Mouse (Mus musculus) ES-E14 (cell line): ENCODE measurements around the gene Tia1. TPM values are rescaled to one million over a fixed set of nuclear protein-coding genes. Genes with fewer than 3 reads are reported as not detected.

ENCODE experiments used
- DNase-seq: peaks from one replicate; pipeline ENCODE4 v3.0.0-alpha.2; 2013; ENCODE audit warnings: low read depth, low spot score
- H3K27ac ChIP-seq: 2 replicates; pipeline ENCODE4 v1.5.1; 2012; ENCODE audit warnings: low read depth, mild to moderate bottlenecking, low read length, moderate library complexity, mixed read lengths; ENCODE audit not compliant: poor library complexity, insufficient read depth, severe bottlenecking
- H3K36me3 ChIP-seq: 2 replicates; pipeline ENCODE4 v1.6.1; 2012; ENCODE audit warnings: mild to moderate bottlenecking, low read length, moderate library complexity, mixed read lengths; ENCODE audit not compliant: control insufficient read depth, poor library complexity, insufficient read depth, severe bottlenecking
- H3K4me1 ChIP-seq, 2 experiments: fragments of 150-350 bp in 1 of 2; sonication (generic) in 1 of 2; 2 replicates each; pipeline ENCODE4 v1.6.1; 2012; ENCODE audit warnings: low read length in 2 of 2, mild to moderate bottlenecking in 1 of 2, mixed read lengths in 1 of 2; ENCODE audit not compliant: control insufficient read depth in 2 of 2, insufficient read depth in 2 of 2, poor library complexity in 1 of 2
- H3K4me3 ChIP-seq, 2 experiments: fragments of 150-350 bp in 1 of 2; sonication (generic) in 1 of 2; 2 replicates each; pipeline ENCODE4 v1.5.1; 2012; ENCODE audit warnings: low read length in 2 of 2, low read depth in 1 of 2, mild to moderate bottlenecking in 1 of 2, mixed read lengths in 1 of 2; ENCODE audit not compliant: insufficient read depth in 1 of 2, poor library complexity in 1 of 2, severe bottlenecking in 1 of 2
- H3K9ac ChIP-seq: 2 replicates; pipeline ENCODE4 v1.6.1; 2012; ENCODE audit warnings: low read depth, mild to moderate bottlenecking, low read length, mixed read lengths; ENCODE audit not compliant: poor library complexity, insufficient read depth, severe bottlenecking
- H3K9me3 ChIP-seq: fragments of 150-350 bp; sonication (generic); 2 replicates; pipeline ENCODE4 v1.6.1; 2012; ENCODE audit warnings: low read depth, mild to moderate bottlenecking, low read length; ENCODE audit not compliant: control insufficient read depth, insufficient read depth
- CHD2 ChIP-seq: IDR thresholded peaks from 2 replicates; pipeline ENCODE4 v1.6.1; 2014; ENCODE audit warnings: mild to moderate bottlenecking, low read depth, low read length, inconsistent platforms
- HCFC1 ChIP-seq: IDR thresholded peaks from 2 replicates; pipeline ENCODE4 v1.6.1; 2012; ENCODE audit warnings: low read length, inconsistent platforms, borderline replicate concordance; ENCODE audit not compliant: insufficient read depth
- MAFK ChIP-seq: IDR thresholded peaks from 2 replicates; pipeline ENCODE4 v1.6.1; 2014; ENCODE audit warnings: mild to moderate bottlenecking, low read depth, low read length, inconsistent platforms; ENCODE audit not compliant: insufficient read depth
- ZC3H11A ChIP-seq: IDR thresholded peaks from 2 replicates; pipeline ENCODE4 v1.6.1; 2012; ENCODE audit warnings: low read depth, mild to moderate bottlenecking, inconsistent platforms, low read length, borderline replicate concordance
- ZNF384 ChIP-seq: IDR thresholded peaks from 2 replicates; pipeline ENCODE4 v1.6.1; 2012; ENCODE audit warnings: low read depth, low read length, inconsistent platforms
- in situ Hi-C, 2 experiments: fragments of 600-800 bp; cut with MboI; formaldehyde crosslinking; loops; one replicate each; pipeline ENCODE4 v1.15.1; 2025; ENCODE audit warnings: low sequenced_read_pairs in 2 of 2, inconsistent platforms in 1 of 2; ENCODE audit not compliant: unreplicated experiment in 2 of 2
- total RNA-seq: library from RNA; depleted of rRNA; stranded (reverse); fragments of 300-350 nt; gene quantifications from 2 replicates; pipeline ENCODE4 v1.2.3, GENCODE M21; 2012

The Tia1 gene
- total RNA-seq, 1 experiment, result 46.1 TPM

DNA sequence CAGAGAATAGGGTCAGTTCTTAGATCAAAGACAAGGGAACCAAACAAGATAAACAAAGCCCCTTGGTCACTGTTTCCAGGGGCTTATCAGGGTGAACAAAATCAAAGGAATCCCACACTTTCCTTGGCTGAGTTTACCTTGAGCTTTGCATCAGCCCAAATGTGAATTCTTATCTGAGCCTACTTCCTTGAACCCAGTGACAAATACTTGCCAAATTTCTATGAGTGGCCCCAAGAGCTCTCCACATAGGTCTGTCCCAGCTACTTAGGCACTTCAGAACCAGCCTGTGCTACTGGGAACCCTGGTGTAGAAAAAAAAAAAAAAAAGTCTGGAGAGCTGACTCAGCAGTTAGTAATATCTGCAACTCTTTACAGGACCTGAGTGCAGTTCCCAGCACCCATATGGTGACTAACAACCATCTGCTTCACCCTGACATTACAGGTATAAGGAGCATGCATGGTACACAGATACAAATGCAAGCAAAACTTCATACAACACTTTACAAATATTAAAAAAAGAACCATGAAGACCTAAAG lies 70.7 kb downstream of the Tia1 start:
- Histone ChIP-seq H3K9ac (no peak overlapping the region), H3K27ac (no peak overlapping the region), H3K4me3 (no peak overlapping the region), H3K9me3 (no peaks in the 10 kb centered on the region), H3K36me3 (peaks cover 1% of the 10 kb centered on the region; the same call in 1 of the 2 replicates), H3K4me1 (peaks cover 5% of the 10 kb centered on the region in 2 experiments; a peak in 1 of 4 replicates)
- DNase-seq, result no peak
- in situ Hi-C loops, result no loop called here
- no peak for TF ChIP-seq ZNF384
- TF ChIP-seq MAFK, result peak; percentile 85

DNA sequence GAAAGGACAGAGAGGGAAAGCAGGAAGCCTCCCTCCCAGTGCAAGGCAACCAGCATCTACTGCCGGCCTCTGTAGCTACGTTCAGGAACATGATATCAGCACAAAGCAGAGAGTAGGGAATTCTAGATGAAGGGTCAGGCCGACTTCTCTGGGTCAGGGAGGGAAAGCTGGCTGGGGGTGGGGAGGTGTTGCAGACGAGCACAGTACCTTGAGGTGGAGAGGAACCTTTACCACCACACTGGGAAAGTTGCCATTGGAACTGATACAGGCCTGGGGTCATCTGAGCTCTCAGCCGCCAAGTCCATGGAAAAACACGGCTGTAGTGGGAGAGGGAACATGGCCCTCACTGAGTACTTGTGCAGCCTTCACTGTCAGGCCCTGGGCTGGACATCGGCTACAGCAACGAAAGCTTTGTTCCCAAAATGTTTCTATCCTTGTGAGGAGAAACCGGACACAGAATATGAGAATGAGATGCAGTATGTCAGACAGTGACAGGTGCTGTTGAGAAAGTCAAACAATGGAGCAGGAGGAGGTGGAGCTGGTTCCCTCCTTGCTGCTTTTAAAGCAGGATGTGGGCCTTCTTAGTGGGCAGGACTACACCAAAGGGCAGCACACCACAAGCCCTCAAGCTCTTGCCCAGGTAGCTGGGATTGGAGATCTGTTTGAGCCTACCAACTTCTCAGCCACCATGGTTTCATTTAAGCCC lies 71.6 kb downstream of the Tia1 start:
- Histone ChIP-seq H3K4me3 (no peak overlapping the region), H3K4me1 (peaks cover 5% of the 10 kb centered on the region in 2 experiments; a peak in 1 of 4 replicates), H3K27ac (no peak overlapping the region), H3K36me3 (no peaks in the 10 kb centered on the region), H3K9ac (no peak overlapping the region), H3K9me3 (no peaks in the 10 kb centered on the region)
- in situ Hi-C loops, result no loop called here
- DNase-seq, result no peak
- no peak for TF ChIP-seq CHD2
- TF ChIP-seq ZC3H11A, result no peak
- no peak for TF ChIP-seq MAFK
- no peak for TF ChIP-seq HCFC1
- no peak for TF ChIP-seq ZNF384

DNA sequence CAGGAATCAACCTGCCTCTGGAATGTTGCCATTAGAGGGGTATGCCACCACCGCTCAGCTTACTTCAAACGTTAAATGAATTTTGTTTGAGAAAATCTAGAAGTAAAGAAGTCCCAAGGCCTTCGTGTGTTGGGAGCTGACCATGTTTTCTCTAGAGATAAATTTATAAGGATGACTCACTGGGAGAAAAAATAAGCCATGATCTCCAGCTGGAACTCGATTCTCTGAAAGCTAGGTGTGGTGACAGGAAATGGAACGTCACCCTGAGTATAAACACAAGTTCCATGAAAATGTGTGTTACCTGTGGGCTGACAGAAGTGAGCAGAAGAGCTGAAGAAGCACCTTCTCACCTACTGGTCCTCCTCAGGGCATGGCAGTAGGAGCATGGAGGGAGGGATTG lies 72.9 kb downstream of the Tia1 start:
- Histone ChIP-seq H3K4me1 (peaks cover 1 to 2% of the 10 kb centered on the region in 2 experiments; a peak in 1 of 4 replicates), H3K9me3 (no peaks in the 10 kb centered on the region), H3K4me3 (no peak overlapping the region), H3K36me3 (no peaks in the 10 kb centered on the region), H3K27ac (no peak overlapping the region), H3K9ac (no peak overlapping the region)
- TF ChIP-seq MAFK, result no peak
- TF ChIP-seq ZNF384, result no peak
- no peak for TF ChIP-seq HCFC1
- no peak for TF ChIP-seq CHD2
- no peak for TF ChIP-seq ZC3H11A
- in situ Hi-C loops, result no loop called here
- no peak for DNase-seq

DNA sequence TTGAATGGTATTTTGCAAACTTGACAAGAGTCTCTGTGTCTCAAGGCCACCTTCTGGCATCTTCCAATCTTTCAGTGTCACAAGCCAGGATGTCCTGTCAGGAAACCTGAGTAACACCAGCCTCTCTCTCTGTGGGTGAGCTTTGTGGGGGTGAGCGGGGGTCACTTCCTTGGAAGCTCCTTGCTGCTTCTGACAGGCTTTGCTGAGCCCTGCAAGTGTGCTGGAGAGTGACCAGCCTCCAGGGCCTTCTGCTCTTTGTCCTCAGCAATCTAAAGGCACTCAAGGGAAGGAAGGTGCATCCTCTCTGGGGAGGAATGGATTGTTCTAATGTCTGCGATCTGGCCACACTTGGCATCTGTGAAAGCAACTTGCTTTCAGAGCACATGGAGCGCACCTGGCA lies 75.3 kb downstream of the Tia1 start:
- Histone ChIP-seq H3K27ac (no peak overlapping the region), H3K36me3 (no peaks in the 10 kb centered on the region), H3K4me3 (no peak overlapping the region), H3K9me3 (no peaks in the 10 kb centered on the region), H3K4me1 (0 out of 4 replicates have a peak, but pooled peaks cover 0 to 1% of the 10 kb centered on the region in 2 experiments), H3K9ac (no peak overlapping the region)
- no peak for DNase-seq
- TF ChIP-seq HCFC1 (no peak), CHD2 (no peak), MAFK (no peak), ZNF384 (no peak), ZC3H11A (no peak)
- in situ Hi-C loops, result no loop called here
